Mouse (Mus musculus): Measurements from ENCODE around the gene Ptprn2.
A peak's percentile ranks its signal among the peaks of the same experiment; 100 is the strongest.

The Ptprn2 gene

GRCm38 (mm10) chr12:116590076-116590475 lies 104.6 kb downstream of the Ptprn2 start:
- DNase-seq (ENCODE audit: low spot score in 2 of 2): no peak

GRCm38 (mm10) chr12:116594457-116594856 lies 108.9 kb downstream of the Ptprn2 start:
- DNase-seq (ENCODE audit: low spot score in 2 of 2): no peak

GRCm38 (mm10) chr12:116594866-116595610 lies 109.5 kb downstream of the Ptprn2 start:
- DNase-seq (ENCODE audit: low spot score in 2 of 2): no peak

- no peak for DNase-seq (ENCODE audit: low spot score in 2 of 2)
Observed at GRCm38 (mm10) chr12:116595727-116596126, 110.2 kb downstream of the Ptprn2 start.

GRCm38 (mm10) chr12:116596993-116597392 lies 111.5 kb downstream of the Ptprn2 start:
- no peak for DNase-seq (ENCODE audit: low spot score in 2 of 2)

GRCm38 (mm10) chr12:116597670-116598069 lies 112.2 kb downstream of the Ptprn2 start:
- DNase-seq (ENCODE audit: low spot score in 2 of 2): no peak

- DNase-seq (ENCODE audit: low spot score in 2 of 2): peak in 1 of 2 experiments; percentile 72
Observed at GRCm38 (mm10) chr12:116598123-116599005, 112.8 kb downstream of the Ptprn2 start.

GRCm38 (mm10) chr12:116599537-116599936 lies 114.0 kb downstream of the Ptprn2 start:
- DNase-seq (ENCODE audit: low spot score in 2 of 2): peak; percentile 65 to 73

- DNase-seq (ENCODE audit: low spot score in 2 of 2): no peak
Observed at GRCm38 (mm10) chr12:116600054-116600453, 114.5 kb downstream of the Ptprn2 start.

- DNase-seq (ENCODE audit: low spot score in 2 of 2): no peak
Observed at GRCm38 (mm10) chr12:116601395-116601794, 115.9 kb downstream of the Ptprn2 start.

GRCm38 (mm10) chr12:116601921-116602320 lies 116.4 kb downstream of the Ptprn2 start:
- DNase-seq (ENCODE audit: low spot score in 2 of 2): no peak

- no peak for DNase-seq (ENCODE audit: low spot score in 2 of 2)
Observed at GRCm38 (mm10) chr12:116608598-116608997, 123.1 kb downstream of the Ptprn2 start.

GRCm38 (mm10) chr12:116619868-116620267 lies 134.3 kb downstream of the Ptprn2 start:
- DNase-seq (ENCODE audit: low spot score in 2 of 2): peak; percentile 82 to 91

GRCm38 (mm10) chr12:116620299-116620698 lies 134.8 kb downstream of the Ptprn2 start:
- no peak for DNase-seq (ENCODE audit: low spot score in 2 of 2)

GRCm38 (mm10) chr12:116621325-116622040 lies 136.0 kb downstream of the Ptprn2 start:
- no peak for DNase-seq (ENCODE audit: low spot score in 2 of 2)

- DNase-seq (ENCODE audit: low spot score in 2 of 2): peak; percentile 70 to 77
Observed at GRCm38 (mm10) chr12:116622665-116623387, 137.3 kb downstream of the Ptprn2 start.

GRCm38 (mm10) chr12:116625391-116626281 lies 140.1 kb downstream of the Ptprn2 start:
- DNase-seq (ENCODE audit: low spot score in 2 of 2): peak; percentile 70 to 75

- no peak for DNase-seq (ENCODE audit: low spot score in 2 of 2)
Observed at GRCm38 (mm10) chr12:116628992-116629391, 143.5 kb downstream of the Ptprn2 start.

GRCm38 (mm10) chr12:116637498-116637897 lies 152.0 kb downstream of the Ptprn2 start:
- no peak for DNase-seq (ENCODE audit: low spot score in 2 of 2)

GRCm38 (mm10) chr12:116640871-116641270 lies 155.4 kb downstream of the Ptprn2 start:
- DNase-seq (ENCODE audit: low spot score in 2 of 2): no peak

All from right cerebral cortex, adult 2 months (tissue).